In the genomic region with DNA sequence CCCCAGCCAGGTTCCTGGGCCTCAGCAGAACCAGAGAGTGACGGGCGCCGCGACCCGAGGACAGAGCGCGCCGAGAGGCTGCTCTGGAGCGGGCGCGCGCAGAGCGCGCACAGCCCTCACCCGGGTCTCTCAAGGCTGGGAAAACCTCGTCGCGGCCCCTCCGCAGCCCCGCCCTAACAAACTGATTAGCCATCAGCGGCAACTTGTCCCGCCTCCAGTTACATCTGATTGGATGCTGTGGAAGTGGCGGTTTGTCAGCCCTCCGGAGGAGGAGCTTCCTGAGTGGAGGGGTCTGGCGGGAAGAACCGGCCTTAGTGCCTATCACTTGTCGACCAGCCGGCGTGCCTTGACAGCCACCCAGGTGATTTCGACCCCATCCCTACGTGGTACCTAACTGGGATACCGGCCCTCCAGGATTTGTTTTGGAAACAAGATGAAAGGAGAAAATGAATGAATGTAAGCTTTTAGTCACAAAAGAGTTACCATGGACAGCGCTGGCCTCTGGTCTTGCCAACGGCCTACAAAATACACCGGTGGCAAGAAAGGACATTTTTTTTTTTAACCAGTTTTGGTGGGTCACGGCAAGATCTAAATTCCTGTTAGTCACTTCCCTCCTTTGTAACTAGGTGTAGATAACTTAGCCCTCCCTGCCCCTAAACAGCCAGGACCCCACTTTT, we compare ENCODE assay signal across 8 mouse cellular contexts. TPM values are rescaled to one million over a fixed set of nuclear protein-coding genes. Genes with fewer than 3 reads are reported as not detected.
DNase-seq lines count a peak whose midpoint lies in the region; ATAC-seq and TF ChIP-seq lines count a peak whose summit lies in the region.

A gene (minus strand): TSS at position 148 of the 677 bp plus-strand sequence.

- H3K9me3 ChIP-seq in CH12.LX (replicated peaks; ENCODE audit: low read length): no peaks in the 10 kb centered on the region
- H3K9me3 ChIP-seq in forebrain, embryonic 10.5 days: no peaks in the 10 kb centered on the region
- H3K9me3 ChIP-seq in heart, embryonic 15.5 days (replicated peaks): no peaks in the 10 kb centered on the region
- no peaks in the 10 kb centered on the region for H3K9me3 ChIP-seq in liver, embryonic 13.5 days (replicated peaks)
- no peaks in the 10 kb centered on the region for H3K9me3 ChIP-seq in stomach, embryonic 14.5 days (ENCODE audit: control insufficient read depth, low read depth, low read length)

- peak; percentile 77 for TF ChIP-seq POLR2A in CH12.LX (IDR thresholded peaks at IDR 0.05; ENCODE audit: low read depth, low read length)

- no peak within 1 kb of the TSS for H3K27ac ChIP-seq in CH12.LX (ENCODE audit: insufficient read depth, low read depth)
- H3K27ac ChIP-seq in forebrain, embryonic 10.5 days: peak within 1 kb of the TSS; percentile 94
- peak within 1 kb of the TSS; percentile 55; the same call in 1 of the 2 replicates for H3K27ac ChIP-seq in heart, embryonic 15.5 days
- peak within 1 kb of the TSS; percentile 86 for H3K27ac ChIP-seq in liver, embryonic 13.5 days
- 0 out of 2 replicates have a peak within 1 kb of the TSS, but pooled peaks have one; percentile 48 for H3K27ac ChIP-seq in stomach, embryonic 14.5 days (ENCODE audit: low read length)

- H3K9ac ChIP-seq in CH12.LX (ENCODE audit: insufficient read depth, low read depth): peak within 1 kb of the TSS; percentile 75
- peak within 1 kb of the TSS; percentile 72 for H3K9ac ChIP-seq in heart, embryonic 15.5 days
- H3K9ac ChIP-seq in liver, embryonic 13.5 days: peak within 1 kb of the TSS; percentile 91
- H3K9ac ChIP-seq in stomach, embryonic 14.5 days (replicated peaks; ENCODE audit: low read depth, low read length): peak within 1 kb of the TSS; percentile 68

- H3K4me1 ChIP-seq in CH12.LX (ENCODE audit: control insufficient read depth in 1 of 2, insufficient read depth in 2 of 2): peaks cover 2 to 22% of the 10 kb centered on the region in 2 experiments; a peak in 2 of 4 replicates
- peaks cover 29% of the 10 kb centered on the region for H3K4me1 ChIP-seq in forebrain, embryonic 10.5 days
- H3K4me1 ChIP-seq in heart, embryonic 15.5 days (replicated peaks): peaks cover 14% of the 10 kb centered on the region
- H3K4me1 ChIP-seq in liver, embryonic 13.5 days (replicated peaks): peaks cover 47% of the 10 kb centered on the region
- H3K4me1 ChIP-seq in stomach, embryonic 14.5 days (ENCODE audit: control insufficient read depth, insufficient read depth, low read length): peaks cover 4% of the 10 kb centered on the region; the same call in 1 of the 2 replicates

- peak within 1 kb of the TSS in 2 of 3 experiments; percentile 40 to 49 for H3K4me3 ChIP-seq in CH12.LX (replicated peaks in 1 of 3; ENCODE audit: low read depth in 2 of 3, low read length in 2 of 3, poor library complexity in 1 of 3)
- peak within 1 kb of the TSS; percentile 76 for H3K4me3 ChIP-seq in forebrain, embryonic 10.5 days
- peak within 1 kb of the TSS; percentile 61 for H3K4me3 ChIP-seq in heart, embryonic 15.5 days
- H3K4me3 ChIP-seq in liver, embryonic 13.5 days (replicated peaks): peak within 1 kb of the TSS; percentile 75
- H3K4me3 ChIP-seq in stomach, embryonic 14.5 days (ENCODE audit: low read depth, low read length): peak within 1 kb of the TSS; percentile 58

- ATAC-seq in heart, embryonic 15.5 days (replicated peaks; ENCODE audit: insufficient number of reproducible peaks, insufficient read depth, low FRiP score, low read depth): peak; percentile 97
- ATAC-seq in liver, embryonic 13.5 days (ENCODE audit: low read depth): peak; percentile 94
- peak; percentile 95 for ATAC-seq in stomach, embryonic 14.5 days (ENCODE audit: insufficient number of reproducible peaks, insufficient read depth, low FRiP score, low read depth)

- dilution Hi-C loops in CH12.LX (cut with MboI; ENCODE audit: extremely low pct_ligation_motif_present, extremely low pct_unique_long_range_greater_than_20kb, low sequenced_read_pairs): no loop called here

- TF ChIP-seq RAD21 in CH12.LX (IDR thresholded peaks at IDR 0.05; ENCODE audit: low read depth, low read length): no peak

- in situ Hi-C loops in CH12.LX (cut with MboI; ENCODE audit: low pct_ligation_motif_present, low pct_unique_long_range_greater_than_20kb, low sequenced_read_pairs): no loop called here

- no peaks in the 10 kb centered on the region for H3K27me3 ChIP-seq in CH12.LX (replicated peaks)
- no peaks in the 10 kb centered on the region for H3K27me3 ChIP-seq in forebrain, embryonic 10.5 days (ENCODE audit: poor library complexity, severe bottlenecking)
- H3K27me3 ChIP-seq in heart, embryonic 15.5 days: no peaks in the 10 kb centered on the region
- H3K27me3 ChIP-seq in liver, embryonic 13.5 days: no peaks in the 10 kb centered on the region; the same call in 1 of the 2 replicates
- H3K27me3 ChIP-seq in stomach, embryonic 14.5 days (ENCODE audit: control insufficient read depth, insufficient read depth, low read length): no peaks in the 10 kb centered on the region

- TF ChIP-seq CTCF in CH12.LX (conservative IDR thresholded peaks at IDR 0.05 in 1 of 2, IDR thresholded peaks at IDR 0.05 in 1 of 2; ENCODE audit: low read depth in 2 of 2, low read length in 2 of 2): no peak

- WGBS in forebrain, embryonic 10.5 days: 6% methylated on average over 36 of the region's 36 CpGs
- WGBS in heart, embryonic 15.5 days: 3% methylated on average over 36 of the region's 36 CpGs
- 4% methylated on average over 36 of the region's 36 CpGs for WGBS in liver, embryonic 13.5 days (ENCODE audit: insufficient replicate concordance)
- 3% methylated on average over 36 of the region's 36 CpGs for WGBS in stomach, embryonic 14.5 days

- DNase-seq in CH12.LX (ENCODE audit: extremely low read depth): peak; percentile 89
- peak; percentile 91 for DNase-seq in c-Kit-positive CD71-negative TER-119-negative erythroid progenitor cells, embryonic 14.5 days (ENCODE audit: low read depth)
- DNase-seq in forebrain, embryonic 10.5 days (ENCODE audit: extremely low spot score, low spot score): peak; percentile 97
- DNase-seq in kidney, postnatal 14 days: peak; percentile 97
- peak; percentile 93 for DNase-seq in liver, embryonic 13.5 days
- DNase-seq in natural killer cell, adult 2 months (ENCODE audit: low spot score in 2 of 2): peak; percentile 79 to 84

- peak within 1 kb of the TSS; percentile 45 for H3K4me2 ChIP-seq in CH12.LX (ENCODE audit: insufficient read depth, low read depth, poor library complexity, severe bottlenecking)
- H3K4me2 ChIP-seq in heart, embryonic 15.5 days: peak within 1 kb of the TSS; percentile 96
- peak within 1 kb of the TSS; percentile 97 for H3K4me2 ChIP-seq in liver, embryonic 13.5 days
- peak within 1 kb of the TSS; percentile 91 for H3K4me2 ChIP-seq in stomach, embryonic 14.5 days (replicated peaks; ENCODE audit: low read depth, low read length)

- no peaks in the 10 kb centered on the region for H3K79me2 ChIP-seq in CH12.LX (replicated peaks; ENCODE audit: control insufficient read depth, extremely low read depth, insufficient read depth, poor library complexity, severe bottlenecking)

- peaks cover 19 to 62% of the 10 kb centered on the region in 2 experiments for H3K36me3 ChIP-seq in CH12.LX (replicated peaks in 1 of 2; ENCODE audit: control insufficient read depth in 1 of 2, insufficient read depth in 1 of 2, low read length in 1 of 2)
- H3K36me3 ChIP-seq in forebrain, embryonic 10.5 days (replicated peaks): peaks cover 61% of the 10 kb centered on the region
- H3K36me3 ChIP-seq in heart, embryonic 15.5 days: peaks cover 28% of the 10 kb centered on the region
- peaks cover 49% of the 10 kb centered on the region for H3K36me3 ChIP-seq in liver, embryonic 13.5 days
- peaks cover 22% of the 10 kb centered on the region for H3K36me3 ChIP-seq in stomach, embryonic 14.5 days (ENCODE audit: control insufficient read depth, insufficient read depth, low read length)

- no peak for TF ChIP-seq EP300 in CH12.LX (IDR thresholded peaks at IDR 0.05; ENCODE audit: low read length)

TF ChIP-seq in CH12.LX, 34 proteins besides CTCF, POLR2A, EP300 and RAD21 (continues in another document):
- TF ChIP-seq ELF1 (IDR thresholded peaks at IDR 0.05; ENCODE audit: low read depth, low read length) (peak; percentile 51), JUN (IDR thresholded peaks at IDR 0.05; ENCODE audit: insufficient read depth, low read depth, low read length) (no peak), ZC3H11A (IDR thresholded peaks at IDR 0.05; ENCODE audit: low read depth, low read length) (no peak), USF1 (IDR thresholded peaks at IDR 0.05; ENCODE audit: low read depth, low read length) (no peak), HCFC1 (IDR thresholded peaks at IDR 0.05; ENCODE audit: low read depth, low read length) (no peak), MYC (IDR thresholded peaks at IDR 0.05; ENCODE audit: low read depth, low read length) (no peak), IRF4 (IDR thresholded peaks at IDR 0.05; ENCODE audit: low read depth, low read length) (0 out of 2 replicates have a peak, but pooled peaks have one; percentile 8), TCF12 (IDR thresholded peaks at IDR 0.05; ENCODE audit: low read depth, low read length) (peak; percentile 36; the same call in 1 of the 2 replicates), NELFE (IDR thresholded peaks at IDR 0.05; ENCODE audit: low read depth, low read length) (peak; percentile 47; the same call in 1 of the 2 replicates), ZNF384 (IDR thresholded peaks at IDR 0.05; ENCODE audit: low read depth, low read length) (no peak), USF2 (conservative IDR thresholded peaks at IDR 0.05; ENCODE audit: low read depth, low read length) (no peak), PAX5 (IDR thresholded peaks at IDR 0.05; ENCODE audit: low read length) (no peak), RCOR1 (conservative IDR thresholded peaks at IDR 0.05; ENCODE audit: low read depth, low read length) (0 out of 2 replicates have a peak, but pooled peaks have one; percentile 19), MXI1 (IDR thresholded peaks at IDR 0.05; ENCODE audit: low read depth, low read length) (no peak; the same call in 1 of the 2 replicates), CHD2 (IDR thresholded peaks at IDR 0.05; ENCODE audit: low read length) (peak; percentile 52; the same call in 1 of the 2 replicates), ZKSCAN1 (IDR thresholded peaks at IDR 0.05; ENCODE audit: borderline replicate concordance, low read depth, low read length) (no peak), MAZ (IDR thresholded peaks at IDR 0.05; ENCODE audit: low read depth, low read length) (no peak), E2F4 (IDR thresholded peaks at IDR 0.05; ENCODE audit: insufficient replicate concordance, low read depth, low read length) (0 out of 2 replicates have a peak, but pooled peaks have one; percentile 76)

RNA-seq across cellular contexts. Expression of the gene that starts here (rescaled TPM):
- total RNA-seq in CH12.LX (2012; rRNA removed): 1.6 and 2.1 TPM in 2 replicates
- 0.62 and 0.67 TPM in 2 replicates for total RNA-seq in CH12.LX (2014; rRNA removed)
- polyA plus RNA-seq in CH12.LX (2012; ENCODE audit: insufficient read length, low read depth): 1.2 and 1.4 TPM in 2 replicates
- 9.0 and 9.1 TPM in 2 replicates for polyA plus RNA-seq in forebrain, embryonic 10.5 days (2016; fragmentation: Nextera tagmentation; extraction: Ambion mirVana)
- 1.2 and 2.0 TPM in 2 replicates for polyA plus RNA-seq in heart, embryonic 15.5 days (2015; fragmentation: Nextera tagmentation; extraction: Ambion mirVana)
- 2.5 TPM in 2 replicates for polyA plus RNA-seq in liver, embryonic 13.5 days (2015; fragmentation: Nextera tagmentation; extraction: Ambion mirVana)
- 3.1 and 3.2 TPM in 2 replicates for polyA plus RNA-seq in stomach, embryonic 14.5 days (2014; fragmentation: Nextera tagmentation; extraction: Ambion mirVana)

Comparison
In these comparisons a context has a peak if more than half of its experiments do, and no peak if none do; other contexts are left out.
1. H3K4me2 ChIP-seq: peak in every context shown above with its lines; median percentile 97 in liver, embryonic 13.5 days; 96 in heart, embryonic 15.5 days; 91 in stomach, embryonic 14.5 days; 45 in CH12.LX.